Mouse (Mus musculus): ENCODE measurements around the gene Tiam1. TPM values are rescaled to one million over a fixed set of nuclear protein-coding genes. Genes with fewer than 3 reads are reported as not detected.

Tiam1 gene
- polyA plus RNA-seq, 1 experiment from 2014 or later, result 18.8 TPM

DNA sequence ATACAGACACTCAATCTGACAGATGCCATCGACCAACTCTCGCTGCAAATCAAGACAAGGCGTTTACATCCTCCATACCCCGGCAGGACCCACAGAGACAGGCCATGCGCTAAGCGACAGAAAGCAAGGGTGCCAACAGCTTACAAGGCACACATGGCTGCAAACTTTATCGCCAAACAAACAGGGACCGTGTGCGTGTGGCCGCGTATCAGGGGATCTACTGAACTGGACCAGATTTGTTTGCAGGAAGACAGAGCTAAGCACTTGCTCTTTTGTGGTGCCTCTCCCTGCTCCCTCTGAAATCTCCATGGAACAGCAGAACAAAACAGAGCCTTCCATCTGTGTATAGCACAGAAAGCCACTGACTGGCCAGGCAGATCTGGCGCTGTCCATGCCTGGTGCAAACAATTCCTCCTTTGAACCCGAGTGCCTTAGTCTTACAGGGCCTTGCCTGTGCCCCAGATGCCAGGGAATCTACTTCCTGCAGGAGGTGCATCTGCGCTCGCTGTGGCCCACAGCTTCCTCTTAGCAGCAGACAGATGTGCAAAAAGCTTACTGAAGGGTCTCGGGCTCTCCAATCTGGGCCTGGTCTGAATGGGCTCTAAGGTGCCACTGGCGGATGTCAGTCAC is 316.0 kb downstream of the Tiam1 start:
- no peaks in the 10 kb centered on the region for H3K4me1 ChIP-seq (replicated peaks; ENCODE audit: control insufficient read depth, insufficient read depth)
- ATAC-seq (ENCODE audit: low FRiP score, low TSS enrichment), result no peak
- no peak overlapping the region for H3K9ac ChIP-seq (ENCODE audit: low read length)
- no peaks in the 10 kb centered on the region for H3K36me3 ChIP-seq (ENCODE audit: control insufficient read depth, insufficient read depth, low read length)
- H3K9me3 ChIP-seq (ENCODE audit: control insufficient read depth, low read length), result no peaks in the 10 kb centered on the region
- DNase-seq (ENCODE audit: low spot score), result no peak
- WGBS, result 59% methylated on average over 17 of the region's 17 CpGs
- TF ChIP-seq CTCF (IDR thresholded peaks at IDR 0.05; ENCODE audit: low read depth) (no peak), EP300 (optimal IDR thresholded peaks at IDR 0.05) (no peak)
- no peak overlapping the region for H3K27ac ChIP-seq (replicated peaks)
- H3K4me2 ChIP-seq (replicated peaks; ENCODE audit: low read depth), result no peak overlapping the region
- no peaks in the 10 kb centered on the region for H3K27me3 ChIP-seq (ENCODE audit: control insufficient read depth, insufficient read depth, low read length)
- no peak overlapping the region for H3K4me3 ChIP-seq (ENCODE audit: low read depth, low read length)

DNA sequence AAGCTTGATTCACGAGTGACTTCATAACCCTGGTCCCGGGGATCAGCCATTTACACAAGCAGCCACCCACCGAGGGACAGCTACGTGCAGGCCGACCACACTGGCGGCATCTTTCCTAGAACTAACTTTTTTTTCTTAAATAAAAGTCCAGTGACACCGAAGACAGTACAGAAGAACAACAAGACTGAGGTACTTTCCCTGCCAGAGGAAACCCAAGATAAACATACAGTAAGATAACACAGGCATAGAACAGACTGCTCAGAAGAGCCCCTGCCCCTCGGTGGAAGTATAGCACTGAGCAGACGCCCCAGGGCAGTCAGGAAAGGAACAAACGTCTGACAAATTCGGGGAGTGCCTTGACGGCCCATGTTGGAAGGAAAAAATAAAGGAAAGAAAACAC is 317.7 kb downstream of the Tiam1 start:
- H3K27ac ChIP-seq (replicated peaks), result no peak overlapping the region
- H3K9ac ChIP-seq (ENCODE audit: low read length), result no peak overlapping the region
- H3K4me1 ChIP-seq (replicated peaks; ENCODE audit: control insufficient read depth, insufficient read depth), result no peaks in the 10 kb centered on the region
- H3K9me3 ChIP-seq (ENCODE audit: control insufficient read depth, low read length), result no peaks in the 10 kb centered on the region
- H3K4me3 ChIP-seq (ENCODE audit: low read depth, low read length), result no peak overlapping the region
- ATAC-seq (ENCODE audit: low FRiP score, low TSS enrichment) (no peak), DNase-seq (ENCODE audit: low spot score) (no peak)
- no peaks in the 10 kb centered on the region for H3K27me3 ChIP-seq (ENCODE audit: control insufficient read depth, insufficient read depth, low read length)
- 32% methylated on average over 12 of the region's 12 CpGs for WGBS
- no peak for TF ChIP-seq EP300 (optimal IDR thresholded peaks at IDR 0.05)
- H3K4me2 ChIP-seq (replicated peaks; ENCODE audit: low read depth), result no peak overlapping the region
- H3K36me3 ChIP-seq (ENCODE audit: control insufficient read depth, insufficient read depth, low read length), result no peaks in the 10 kb centered on the region; the same call in 1 of the 2 replicates

DNA sequence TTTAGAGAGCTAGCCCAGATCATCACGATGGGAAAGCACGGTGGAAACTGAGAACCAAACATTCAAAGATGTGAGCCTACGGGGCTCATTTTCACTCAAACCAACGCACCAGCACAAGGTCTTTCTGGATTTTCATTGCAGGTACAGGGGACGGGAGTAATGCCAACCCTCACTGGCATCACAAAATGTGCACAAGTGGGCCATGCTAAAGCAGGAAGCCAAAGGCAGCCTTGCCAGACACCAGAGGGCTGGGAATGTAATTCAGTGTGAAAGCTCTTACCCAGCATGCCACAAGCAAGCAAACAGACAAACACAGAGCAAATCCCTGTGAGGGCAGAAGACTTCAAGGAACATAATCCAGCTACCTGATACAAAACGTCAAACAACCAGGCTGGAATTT is 320.7 kb downstream of the Tiam1 start:
- no peak for ATAC-seq (ENCODE audit: low FRiP score, low TSS enrichment)

DNA sequence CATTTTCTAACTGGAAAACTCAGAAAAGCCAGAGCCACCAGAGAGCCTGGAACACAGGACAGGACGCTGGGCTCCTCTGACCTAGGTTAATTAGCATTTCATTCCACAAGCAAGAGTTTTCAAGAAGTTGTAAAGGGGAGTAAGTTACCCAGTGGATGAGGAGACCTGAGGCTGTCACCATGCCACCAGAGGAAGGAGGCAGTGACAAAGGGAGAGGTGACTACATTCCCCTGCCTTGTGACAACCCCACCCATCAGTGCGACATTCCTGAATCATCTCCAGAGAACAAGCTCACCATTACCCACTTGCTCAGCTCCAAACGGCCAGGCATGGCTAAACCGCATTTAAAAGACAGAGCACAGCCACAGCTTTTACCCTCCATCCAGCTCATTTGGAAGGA is 324.9 kb downstream of the Tiam1 start:
- Histone ChIP-seq H3K4me2 (replicated peaks; ENCODE audit: low read depth) (peak overlapping the region; percentile 63; the same call in 1 of the 2 replicates), H3K9me3 (ENCODE audit: control insufficient read depth, low read length) (no peaks in the 10 kb centered on the region), H3K27me3 (ENCODE audit: control insufficient read depth, insufficient read depth, low read length) (no peaks in the 10 kb centered on the region), H3K27ac (replicated peaks) (no peak overlapping the region), H3K36me3 (ENCODE audit: control insufficient read depth, insufficient read depth, low read length) (peaks cover 3% of the 10 kb centered on the region; the same call in 1 of the 2 replicates), H3K9ac (ENCODE audit: low read length) (no peak overlapping the region), H3K4me3 (ENCODE audit: low read depth, low read length) (no peak overlapping the region), H3K4me1 (replicated peaks; ENCODE audit: control insufficient read depth, insufficient read depth) (no peaks in the 10 kb centered on the region)
- 49% methylated on average over 4 of the region's 4 CpGs for WGBS
- DNase-seq (ENCODE audit: low spot score) (no peak), ATAC-seq (ENCODE audit: low FRiP score, low TSS enrichment) (no peak)
- TF ChIP-seq EP300 (optimal IDR thresholded peaks at IDR 0.05) (no peak), CTCF (IDR thresholded peaks at IDR 0.05; ENCODE audit: low read depth) (no peak)

More for the DNA sequence above, 320.7 kb downstream of the Tiam1 start:
- Histone ChIP-seq H3K4me1 (replicated peaks; ENCODE audit: control insufficient read depth, insufficient read depth) (no peaks in the 10 kb centered on the region), H3K27me3 (ENCODE audit: control insufficient read depth, insufficient read depth, low read length) (no peaks in the 10 kb centered on the region), H3K4me3 (ENCODE audit: low read depth, low read length) (no peak overlapping the region), H3K4me2 (replicated peaks; ENCODE audit: low read depth) (no peak overlapping the region), H3K36me3 (ENCODE audit: control insufficient read depth, insufficient read depth, low read length) (peaks cover 3% of the 10 kb centered on the region; the same call in 1 of the 2 replicates), H3K27ac (replicated peaks) (no peak overlapping the region), H3K9me3 (ENCODE audit: control insufficient read depth, low read length) (no peaks in the 10 kb centered on the region), H3K9ac (ENCODE audit: low read length) (no peak overlapping the region)
- no peak for DNase-seq (ENCODE audit: low spot score)
- no peak for TF ChIP-seq CTCF (IDR thresholded peaks at IDR 0.05; ENCODE audit: low read depth)
- no peak for TF ChIP-seq EP300 (optimal IDR thresholded peaks at IDR 0.05)
- WGBS, result 83% methylated on average over 6 of the region's 6 CpGs

DNA sequence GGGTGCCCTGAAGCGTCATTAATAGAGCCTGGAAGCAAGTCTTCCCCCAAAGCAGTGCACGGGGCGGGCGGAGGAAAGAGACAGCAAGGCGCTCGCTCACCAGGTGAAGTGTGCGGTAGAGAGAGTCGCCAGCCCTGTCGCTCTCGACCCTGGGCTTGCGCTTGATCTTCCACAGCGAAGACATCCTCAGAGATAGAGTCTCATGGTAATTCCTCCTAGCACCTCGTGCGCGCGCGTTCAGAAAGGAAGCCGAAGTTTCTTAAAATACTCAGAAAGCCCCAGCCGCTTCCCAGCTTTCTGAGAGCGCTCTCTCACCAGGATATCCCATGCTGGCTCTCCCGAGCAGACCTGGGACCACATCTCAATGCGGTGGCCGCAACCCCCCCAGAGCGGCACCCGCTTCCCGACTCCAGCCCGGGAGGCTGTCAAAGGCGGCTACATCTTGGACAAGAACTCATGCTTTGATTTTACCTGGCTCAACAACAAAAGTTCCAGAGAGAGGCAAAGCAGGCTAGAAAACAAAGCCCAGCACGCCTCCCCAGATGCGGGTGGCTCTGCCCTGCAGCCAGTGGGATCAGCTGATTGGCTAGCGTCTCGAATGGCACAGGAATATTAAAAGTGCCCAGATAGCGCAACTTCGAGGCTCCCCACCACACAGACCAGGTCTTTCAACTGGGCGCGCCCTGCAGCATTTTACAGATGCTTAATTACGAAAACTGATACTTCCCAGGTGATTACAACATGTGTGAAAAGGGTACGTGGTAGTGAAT is 325.5 kb downstream of the Tiam1 start:
- H3K9ac ChIP-seq (ENCODE audit: low read length), result 0 out of 2 replicates have a peak overlapping the region, but pooled peaks have one; percentile 18
- DNase-seq (ENCODE audit: low spot score), result no peak
- ATAC-seq (ENCODE audit: low FRiP score, low TSS enrichment), result no peak
- H3K9me3 ChIP-seq (ENCODE audit: control insufficient read depth, low read length), result no peaks in the 10 kb centered on the region
- peak overlapping the region; percentile 29 for H3K4me3 ChIP-seq (ENCODE audit: low read depth, low read length)
- WGBS, result 12% methylated on average over 38 of the region's 38 CpGs
- H3K27me3 ChIP-seq (ENCODE audit: control insufficient read depth, insufficient read depth, low read length), result no peaks in the 10 kb centered on the region
- no peak overlapping the region for H3K27ac ChIP-seq (replicated peaks)
- peaks cover 3% of the 10 kb centered on the region; the same call in 1 of the 2 replicates for H3K36me3 ChIP-seq (ENCODE audit: control insufficient read depth, insufficient read depth, low read length)
- no peak for TF ChIP-seq CTCF (IDR thresholded peaks at IDR 0.05; ENCODE audit: low read depth)
- H3K4me1 ChIP-seq (replicated peaks; ENCODE audit: control insufficient read depth, insufficient read depth), result no peaks in the 10 kb centered on the region
- peak overlapping the region; percentile 63 for H3K4me2 ChIP-seq (replicated peaks; ENCODE audit: low read depth)

DNA sequence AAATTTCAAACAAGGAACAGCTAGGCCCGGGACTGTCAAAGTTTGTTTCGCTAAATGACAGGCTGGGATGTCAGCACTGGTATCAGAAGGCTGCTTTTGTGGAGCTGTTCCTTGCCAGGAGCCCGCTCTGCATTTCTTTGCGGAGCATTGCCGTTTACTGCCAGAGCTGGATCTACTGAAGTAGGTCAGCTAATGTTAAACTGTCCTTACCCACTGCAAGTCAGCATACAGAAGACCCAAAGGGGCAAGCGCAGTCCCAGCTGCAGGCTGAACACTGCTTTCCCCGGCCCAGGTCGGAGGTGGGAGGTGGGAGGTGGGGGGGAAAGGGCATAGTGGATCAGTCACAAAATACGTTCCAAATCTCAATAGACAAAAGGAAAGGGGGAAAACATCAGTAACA is 326.3 kb downstream of the Tiam1 start:
- Histone ChIP-seq H3K9me3 (ENCODE audit: control insufficient read depth, low read length) (no peaks in the 10 kb centered on the region), H3K4me2 (replicated peaks; ENCODE audit: low read depth) (no peak overlapping the region; the same call in 1 of the 2 replicates), H3K4me3 (ENCODE audit: low read depth, low read length) (no peak overlapping the region)

More for the DNA sequence above, 326.3 kb downstream of the Tiam1 start:
- Histone ChIP-seq H3K9ac (ENCODE audit: low read length) (no peak overlapping the region), H3K36me3 (ENCODE audit: control insufficient read depth, insufficient read depth, low read length) (peaks cover 3% of the 10 kb centered on the region; the same call in 1 of the 2 replicates), H3K4me1 (replicated peaks; ENCODE audit: control insufficient read depth, insufficient read depth) (no peaks in the 10 kb centered on the region), H3K27me3 (ENCODE audit: control insufficient read depth, insufficient read depth, low read length) (no peaks in the 10 kb centered on the region), H3K27ac (replicated peaks) (no peak overlapping the region)
- WGBS, result 54% methylated on average over 9 of the region's 9 CpGs
- DNase-seq (ENCODE audit: low spot score) (no peak), ATAC-seq (ENCODE audit: low FRiP score, low TSS enrichment) (no peak)
- TF ChIP-seq CTCF (IDR thresholded peaks at IDR 0.05; ENCODE audit: low read depth), result no peak
- TF ChIP-seq EP300 (optimal IDR thresholded peaks at IDR 0.05), result no peak

Data from stomach, postnatal 0 days (tissue).